Mouse (Mus musculus) CD8-positive naive resting alpha-beta T cell, adult 2 months (primary cell): ENCODE measurements around the gene Tanc2.

Experiments
- DNase-seq, 2 experiments: peaks; one replicate each; pipeline ENCODE4 v3.0.0; 2022; ENCODE audit warnings: low read depth in 2 of 2, low spot score in 2 of 2

Gene Tanc2

DNA sequence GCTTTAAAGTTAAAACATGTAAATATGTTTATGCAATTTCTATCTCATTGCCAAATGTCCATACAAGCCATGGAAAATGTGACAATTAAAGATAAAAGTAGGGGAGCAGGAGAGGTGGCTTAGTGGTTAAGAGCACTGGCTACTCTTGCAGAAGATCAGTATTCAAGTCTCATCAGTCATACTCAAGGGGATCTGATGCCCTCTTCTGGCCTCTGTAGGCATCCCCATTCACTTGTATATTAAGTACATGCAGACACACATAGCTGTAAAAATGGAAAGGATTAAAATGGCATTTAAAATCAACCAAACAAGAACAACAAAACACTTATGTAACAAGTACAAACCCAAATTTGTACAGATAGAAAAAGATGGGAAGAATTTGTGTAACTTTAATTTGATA lies 54.2 kb downstream of the Tanc2 start:
- DNase-seq: peak in 1 of 2 experiments; percentile 1

DNA sequence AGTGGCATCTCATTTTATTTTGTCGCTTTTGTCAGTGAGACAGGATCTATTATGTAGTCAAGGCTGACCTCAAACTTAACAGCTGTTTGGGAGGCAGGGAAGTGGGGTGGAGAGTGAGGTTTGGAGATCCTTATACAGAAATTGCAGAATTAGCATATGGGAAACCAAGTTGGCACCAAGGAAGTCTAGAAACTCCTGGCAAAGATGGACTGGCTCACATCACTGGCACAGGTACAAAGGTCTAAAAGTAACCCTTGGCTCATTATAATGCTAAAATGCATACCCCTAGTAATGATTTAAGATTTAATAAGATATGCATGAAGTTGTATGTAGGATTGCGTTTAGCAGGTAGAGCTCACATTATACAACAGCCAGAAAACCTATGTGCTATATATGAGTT lies 58.2 kb downstream of the Tanc2 start:
- no peak for DNase-seq

DNA sequence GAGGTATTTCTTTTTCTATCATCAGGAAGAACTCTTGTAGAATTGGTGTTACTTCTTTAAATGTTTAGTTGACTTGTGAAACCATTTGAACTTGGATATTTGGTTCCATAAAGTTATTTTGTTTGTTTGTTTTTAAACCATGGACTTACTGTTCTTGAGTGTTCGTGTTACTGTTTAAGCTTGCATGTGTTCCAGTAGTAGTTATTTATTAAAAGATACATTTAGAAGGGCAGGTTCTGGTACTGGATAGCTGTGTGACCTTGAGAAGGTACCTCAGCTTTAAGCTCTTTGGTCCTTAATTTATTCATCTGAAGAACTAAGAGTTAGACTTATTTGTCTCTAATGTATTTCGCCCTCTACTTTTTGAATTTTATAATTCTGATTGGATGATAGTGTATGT lies 64.8 kb downstream of the Tanc2 start:
- DNase-seq: no peak

DNA sequence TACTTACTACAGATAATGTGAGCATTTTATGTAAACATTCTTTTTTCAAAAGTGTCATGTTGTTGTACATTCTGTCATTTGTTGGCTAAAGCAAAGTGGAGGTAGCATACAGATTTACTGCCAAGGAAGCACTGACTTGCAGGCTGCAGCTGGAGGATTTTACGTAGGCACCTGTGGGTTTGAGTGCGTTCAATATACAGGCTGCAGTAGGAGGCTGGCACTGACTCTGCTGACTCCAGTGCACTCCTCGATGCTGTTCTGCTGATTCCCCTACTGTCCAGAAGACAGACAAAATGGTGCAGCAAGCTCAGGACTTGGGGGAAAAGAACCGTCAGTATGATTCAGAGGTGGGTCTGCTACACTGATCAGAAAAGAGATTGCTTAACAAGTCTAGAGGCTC lies 65.5 kb downstream of the Tanc2 start:
- DNase-seq: no peak

DNA sequence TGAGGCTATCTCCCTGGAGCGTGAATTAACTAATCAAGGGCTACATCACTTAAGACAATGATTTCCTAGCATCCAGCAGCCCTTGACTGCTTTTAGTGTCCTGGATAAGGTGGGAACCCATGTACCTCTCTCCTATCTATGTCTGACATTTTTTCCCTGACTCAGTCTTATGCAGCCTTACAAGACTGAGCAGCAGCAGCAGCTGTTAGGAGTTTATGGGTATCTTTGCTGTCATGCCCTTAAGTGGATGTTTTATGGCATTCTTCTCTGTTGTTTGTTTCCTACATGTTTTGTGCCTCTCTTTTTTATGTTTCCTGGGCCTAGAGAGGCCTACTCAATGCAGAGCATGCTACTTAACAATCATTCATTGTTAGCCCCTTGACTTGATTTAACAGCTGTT lies 78.1 kb downstream of the Tanc2 start:
- DNase-seq: no peak

DNA sequence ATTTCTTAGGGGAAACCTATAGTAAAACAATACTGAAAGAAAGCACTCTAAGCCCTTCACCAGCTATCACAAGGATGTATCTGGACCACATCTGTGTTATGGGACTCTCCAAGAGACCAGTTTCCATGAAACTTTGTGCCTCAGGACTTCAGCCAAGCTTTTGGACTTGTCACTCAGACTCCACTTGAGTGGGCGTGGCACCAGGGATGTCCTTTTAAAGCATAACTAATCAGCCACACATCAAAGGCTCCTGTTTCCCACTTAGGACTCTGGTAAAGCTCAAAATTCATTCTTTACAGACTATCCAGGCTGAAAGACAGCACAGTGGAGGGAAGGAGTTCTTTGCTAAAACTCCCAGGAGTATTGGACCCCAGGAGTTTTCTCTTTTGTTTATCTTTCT lies 89.2 kb downstream of the Tanc2 start:
- DNase-seq: no peak

DNA sequence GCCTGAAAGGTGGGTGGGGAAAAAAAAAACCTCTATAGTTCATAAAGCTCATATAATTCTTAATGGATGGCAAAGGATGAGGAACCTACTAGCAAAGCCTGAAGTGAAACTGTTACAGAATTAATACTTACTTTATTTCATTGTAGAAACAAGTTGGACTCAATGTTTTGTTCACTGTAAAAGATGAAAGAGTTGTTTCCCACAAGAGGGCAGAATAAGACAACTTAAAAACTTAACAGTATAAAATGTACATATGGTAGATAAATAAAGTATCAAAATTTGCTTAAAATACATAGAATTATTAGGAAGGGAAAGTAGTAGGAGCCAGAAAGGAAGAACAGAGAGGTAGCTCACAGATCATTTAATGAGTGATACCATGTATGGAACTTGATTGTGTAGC lies 95.0 kb downstream of the Tanc2 start:
- DNase-seq: no peak

DNA sequence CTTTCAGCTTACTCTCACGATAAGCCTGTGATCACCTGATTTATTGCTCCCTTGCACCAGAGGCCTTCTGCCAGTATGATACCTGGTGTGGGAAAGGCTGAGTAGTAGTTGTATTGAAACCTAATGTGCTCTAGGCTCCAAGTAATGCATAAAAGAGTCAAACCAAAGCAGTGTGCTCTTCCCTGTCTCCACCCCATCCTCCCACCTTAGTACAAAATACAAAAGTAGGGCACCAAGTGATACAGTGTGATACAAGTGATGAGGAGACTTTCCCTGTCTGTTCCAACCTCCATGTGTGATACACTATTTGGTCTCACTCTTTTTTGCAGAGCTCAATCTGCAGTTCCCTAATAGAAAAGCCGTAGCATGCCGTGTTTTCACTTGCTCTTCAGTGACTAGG lies 110.7 kb downstream of the Tanc2 start:
- no peak for DNase-seq

DNA sequence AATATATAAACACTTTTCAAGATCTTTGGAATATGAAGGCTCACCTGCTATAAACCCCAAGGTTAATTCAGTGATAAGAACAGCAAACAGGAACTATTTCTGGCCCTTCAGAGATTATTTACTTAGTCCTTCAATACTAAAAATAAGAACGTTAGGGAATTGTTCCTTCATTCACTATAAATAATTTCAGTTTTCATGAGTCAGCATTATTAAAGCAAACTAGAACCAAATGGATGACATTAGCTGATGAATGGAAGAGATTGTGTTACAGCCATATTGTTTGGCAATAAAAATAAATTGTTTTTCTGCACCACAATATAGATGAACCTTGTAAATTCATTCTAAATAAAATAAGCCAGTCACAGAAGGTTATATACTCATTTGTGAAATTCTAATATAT lies 129.9 kb downstream of the Tanc2 start:
- DNase-seq: no peak

DNA sequence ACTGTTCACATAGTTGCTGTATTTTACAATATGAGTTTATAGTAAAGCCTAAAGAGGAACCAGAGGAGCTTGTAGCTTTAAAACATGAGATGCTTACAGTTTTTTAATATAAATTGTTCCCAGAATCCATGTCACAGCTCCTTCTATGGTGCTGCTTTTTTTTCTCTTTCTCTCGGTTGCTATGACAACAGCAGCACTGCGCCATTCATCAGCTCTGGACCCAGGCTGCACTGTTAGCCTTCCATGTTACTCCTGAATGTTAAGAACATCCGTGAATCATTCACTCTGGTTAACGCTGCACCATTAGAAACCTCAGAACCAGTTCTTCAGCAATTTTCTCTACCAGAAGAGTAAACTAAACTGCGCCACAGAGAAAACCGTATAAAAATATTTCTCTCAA lies 141.8 kb downstream of the Tanc2 start:
- no peak for DNase-seq

DNA sequence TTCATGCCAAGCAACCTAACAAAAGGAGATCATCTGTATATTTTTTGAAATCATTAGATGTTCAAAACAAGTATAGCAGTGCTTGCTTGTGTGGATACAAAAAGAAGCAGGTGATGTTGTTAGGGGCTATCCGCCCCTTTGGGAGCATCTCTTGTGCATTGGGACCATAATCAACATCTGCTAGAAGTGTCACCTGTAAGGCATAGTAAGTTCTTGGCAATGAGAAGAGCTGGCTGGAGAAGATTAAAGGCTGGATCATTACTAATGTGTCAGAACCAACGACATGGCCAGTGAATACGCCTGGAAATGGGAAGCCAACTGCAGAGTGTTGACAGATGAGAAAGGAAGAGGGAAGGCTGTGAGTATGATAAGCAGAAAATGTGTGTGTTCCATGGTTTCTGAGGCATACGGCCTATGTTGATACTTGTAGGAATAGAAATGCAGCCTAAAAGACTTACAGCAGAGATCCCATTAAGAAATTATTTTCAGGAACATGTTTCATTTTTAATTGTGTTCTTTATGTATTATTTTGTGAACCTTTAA lies 142.3 kb downstream of the Tanc2 start:
- DNase-seq: no peak

DNA sequence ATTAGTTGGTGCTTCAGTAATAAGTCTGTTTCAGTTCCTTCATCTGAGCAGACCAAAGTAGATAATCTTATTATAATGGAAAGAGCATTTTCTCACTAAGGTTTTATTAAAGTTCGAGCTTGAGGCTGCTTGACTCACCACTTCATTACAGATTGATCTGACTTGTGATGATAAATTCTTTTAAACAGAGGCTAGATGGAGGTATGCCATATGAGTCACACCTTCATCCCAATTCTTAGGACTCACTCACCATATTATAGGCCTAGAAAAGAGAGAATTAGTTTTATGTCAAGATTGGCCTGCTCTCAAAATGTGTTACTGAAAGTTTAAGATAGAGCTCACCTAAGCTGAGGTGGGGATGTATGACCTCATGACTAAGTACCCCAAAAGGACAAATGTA lies 153.4 kb downstream of the Tanc2 start:
- no peak for DNase-seq

DNA sequence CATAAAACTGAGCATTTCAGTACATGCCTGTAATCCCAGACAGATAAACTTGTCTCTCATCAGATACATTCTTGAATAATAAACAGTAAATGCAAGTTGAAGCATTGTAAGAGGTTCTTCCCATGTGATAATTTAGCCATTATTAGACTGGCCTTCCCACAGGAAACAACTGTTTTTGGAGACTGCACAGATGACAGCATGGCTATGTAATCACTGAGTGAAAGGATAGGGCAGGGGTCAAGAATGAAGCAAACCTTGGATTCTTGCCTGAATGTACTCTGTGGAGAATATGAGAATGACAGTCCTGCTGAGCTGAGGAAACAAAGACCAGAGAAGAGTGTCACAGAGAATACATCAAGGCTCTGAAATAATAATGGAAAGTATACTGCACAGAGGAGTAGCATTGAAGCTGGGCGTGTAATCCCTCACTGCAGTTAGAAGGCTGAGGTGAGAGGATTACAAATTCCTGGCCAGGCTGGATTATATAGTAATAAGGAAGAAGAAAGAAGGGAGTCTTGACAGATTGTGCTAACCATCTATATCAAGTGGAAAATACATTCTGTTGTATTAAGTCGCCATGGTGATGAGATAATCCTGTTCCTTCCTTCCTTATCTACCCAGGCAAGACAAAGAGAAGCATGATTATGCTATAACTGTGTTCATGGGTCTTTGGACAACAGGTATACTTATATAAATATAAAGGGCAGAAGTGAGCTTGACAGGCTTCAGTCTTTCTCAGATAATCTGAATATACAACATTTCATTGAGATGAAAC lies 159.7 kb downstream of the Tanc2 start:
- DNase-seq: no peak

DNA sequence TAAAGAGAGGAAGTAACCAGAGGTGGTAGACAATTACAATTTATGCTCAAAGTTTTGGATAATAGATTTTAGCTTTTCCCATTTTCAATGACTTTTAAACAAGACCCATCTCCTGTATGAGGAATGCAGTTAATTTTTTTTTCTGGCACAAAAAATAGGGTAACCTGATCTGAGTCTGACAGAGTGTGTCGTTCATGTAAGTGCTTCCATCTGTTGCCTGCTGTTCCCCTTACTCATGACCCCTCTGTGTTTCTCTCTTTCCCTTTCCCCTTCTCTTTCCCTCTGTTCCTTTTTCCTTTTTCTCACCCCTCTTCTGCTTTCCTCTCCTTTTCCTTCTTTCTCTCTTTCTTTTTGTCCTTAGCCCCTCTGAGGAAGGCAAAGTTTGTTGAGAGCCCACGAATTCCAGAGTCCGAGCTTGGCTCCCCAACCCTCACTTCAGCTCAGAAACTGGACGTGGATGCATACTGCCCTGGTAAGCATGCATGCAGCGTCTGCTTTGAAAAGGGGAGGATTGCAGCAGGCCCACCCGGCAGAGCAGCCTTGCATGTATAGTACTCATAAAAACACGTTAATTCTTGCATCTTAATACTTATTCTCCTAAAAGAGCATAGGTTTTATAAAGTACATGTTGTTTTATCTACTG lies 168.9 kb downstream of the Tanc2 start:
- DNase-seq: no peak

DNA sequence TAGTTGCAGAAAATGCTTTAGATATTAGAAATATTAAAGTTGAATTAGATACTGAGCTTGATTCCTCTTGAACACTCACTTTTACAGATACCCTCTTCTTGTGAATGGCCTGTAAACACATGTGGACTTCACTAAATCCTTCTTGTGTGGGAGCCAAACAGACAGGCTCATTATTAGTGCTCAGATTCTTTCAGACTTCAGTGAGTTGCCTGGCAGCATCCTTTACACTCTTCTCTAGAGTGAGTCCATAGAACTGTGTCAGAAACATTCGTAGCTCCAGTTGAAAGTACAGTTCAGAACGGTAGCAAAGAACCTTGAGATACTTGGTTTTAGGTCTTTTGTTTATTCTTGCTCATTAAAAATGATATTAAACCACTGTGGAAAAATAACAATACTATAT lies 169.6 kb downstream of the Tanc2 start:
- no peak for DNase-seq

DNA sequence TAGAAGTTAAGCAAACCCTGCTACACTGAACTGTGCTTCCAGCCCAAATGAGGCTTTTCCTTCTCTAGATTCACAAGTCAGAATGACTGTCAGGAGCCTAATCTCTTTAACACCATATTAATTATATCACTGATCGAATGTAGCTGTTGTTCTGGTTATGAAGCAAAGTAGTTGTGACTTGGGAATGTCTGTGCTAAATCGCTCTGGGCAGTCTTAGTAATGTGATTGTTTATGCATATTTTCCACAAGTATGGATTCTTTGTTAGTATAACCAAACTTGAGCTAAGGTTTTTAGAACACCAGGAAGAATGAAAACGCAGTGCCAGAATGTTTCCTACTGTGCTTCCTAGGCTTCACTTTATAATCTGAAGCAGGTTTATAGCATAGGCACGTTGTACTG lies 170.6 kb downstream of the Tanc2 start:
- no peak for DNase-seq

DNA sequence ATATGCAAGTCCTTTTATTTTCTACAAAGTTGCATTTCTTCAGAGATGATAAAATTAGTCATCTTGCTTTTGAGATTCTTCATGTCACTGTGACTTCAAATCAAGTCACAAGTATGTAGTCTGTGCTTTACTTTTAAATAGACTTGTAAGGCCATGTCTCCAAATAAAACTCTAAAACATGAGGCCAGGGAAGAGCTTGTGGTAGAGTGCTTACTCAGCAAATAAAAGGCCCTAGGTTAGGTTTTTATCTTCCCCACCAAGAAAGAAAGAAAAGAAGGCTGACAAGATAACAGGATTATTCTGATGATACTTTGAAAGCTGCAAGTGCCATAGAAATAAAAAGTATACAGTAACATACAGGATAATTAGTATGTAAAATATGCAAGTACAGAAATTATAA lies 188.0 kb downstream of the Tanc2 start:
- no peak for DNase-seq

DNA sequence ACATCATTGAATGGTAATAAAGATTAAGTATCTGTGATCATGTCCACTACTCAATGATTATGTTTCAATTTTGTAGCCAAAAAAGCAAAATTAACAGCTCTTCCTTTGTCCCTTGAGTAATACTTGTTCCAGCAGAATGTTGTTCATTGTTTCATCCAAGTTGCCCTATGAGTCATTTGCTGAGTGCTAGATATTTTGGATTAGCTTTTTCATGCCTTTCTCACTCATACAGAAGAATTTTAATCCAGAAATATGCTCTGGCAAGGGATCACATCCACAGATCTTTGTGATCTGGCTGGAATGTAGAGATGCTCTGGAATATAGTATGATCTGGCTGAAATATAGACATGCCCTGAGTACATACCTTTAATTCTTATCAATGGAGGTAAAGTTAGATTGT lies 202.7 kb downstream of the Tanc2 start:
- DNase-seq: no peak

DNA sequence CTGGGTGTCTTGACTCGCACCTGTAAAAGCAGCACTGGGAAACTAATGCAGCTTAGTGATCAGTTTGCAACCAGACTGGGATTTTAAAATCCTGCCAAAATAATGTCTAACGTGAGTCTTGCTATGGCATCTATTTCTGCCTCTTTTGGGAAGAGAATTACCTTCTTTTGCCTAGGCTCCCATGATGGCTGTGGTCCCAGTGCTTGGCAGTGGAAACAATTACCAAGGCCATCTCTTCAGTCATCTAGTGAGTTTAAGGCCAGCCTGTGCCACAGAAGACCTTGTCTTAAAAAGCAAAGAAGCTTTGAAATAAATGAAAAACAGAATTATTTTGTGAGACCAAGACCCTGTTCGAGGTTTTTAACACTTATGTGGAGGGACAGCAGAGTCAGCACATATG lies 213.9 kb downstream of the Tanc2 start:
- no peak for DNase-seq

DNA sequence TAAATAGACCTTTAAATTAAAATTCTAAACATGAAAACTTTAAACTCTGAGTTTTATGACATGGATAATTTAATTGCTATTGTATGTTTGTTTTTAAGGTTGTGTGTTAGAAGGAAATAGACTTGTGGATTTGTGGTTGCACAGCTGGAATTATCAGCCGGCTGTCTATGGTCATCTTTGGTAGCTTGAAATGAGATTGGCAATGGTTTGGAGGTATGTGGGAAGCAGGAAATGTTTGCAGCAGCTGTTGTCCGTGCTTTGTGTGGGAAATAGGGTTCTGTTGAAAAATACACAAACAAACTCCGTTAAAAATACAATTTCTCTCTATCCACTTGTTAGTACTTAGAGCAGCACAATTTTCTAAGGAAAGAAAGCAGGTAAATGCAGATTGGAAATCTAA lies 215.0 kb downstream of the Tanc2 start:
- no peak for DNase-seq

DNA sequence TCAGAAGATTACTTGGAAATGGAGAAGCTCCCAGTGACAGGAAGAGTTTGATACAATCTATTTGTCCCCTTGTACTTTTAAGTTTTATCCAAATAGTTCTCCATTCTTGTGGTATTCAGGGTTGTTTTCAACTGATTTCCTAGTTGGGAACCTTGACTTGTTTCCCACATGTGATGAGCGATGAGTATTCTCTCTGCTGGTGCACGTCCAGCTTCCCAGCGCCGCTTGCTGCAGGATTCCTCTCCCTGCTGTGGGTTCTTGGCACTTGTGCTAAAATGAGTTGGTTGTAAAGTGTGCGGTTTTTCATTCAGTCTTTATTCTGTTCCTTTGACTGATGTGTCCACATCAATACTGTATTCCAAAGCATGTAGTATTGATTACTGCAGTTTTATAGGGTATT lies 217.3 kb downstream of the Tanc2 start:
- no peak for DNase-seq

DNA sequence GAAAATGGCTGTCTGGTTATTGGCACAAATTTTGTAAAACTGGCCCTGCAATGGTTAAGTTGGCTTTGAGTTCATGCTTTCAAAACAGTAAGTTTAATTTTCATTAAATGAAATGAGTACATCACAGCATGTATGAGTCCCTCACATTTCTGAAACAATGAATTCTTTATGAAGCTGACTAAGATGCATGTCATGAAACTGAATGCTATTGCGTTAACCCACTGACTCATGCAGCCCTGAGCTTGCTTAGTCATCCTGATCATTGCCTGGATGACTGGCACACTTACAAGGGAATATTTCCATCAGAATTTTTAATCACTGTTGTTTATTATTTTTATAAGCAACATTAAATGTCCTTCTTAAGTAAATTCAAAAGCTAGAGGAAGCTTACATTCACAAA lies 233.5 kb downstream of the Tanc2 start:
- DNase-seq: no peak

DNA sequence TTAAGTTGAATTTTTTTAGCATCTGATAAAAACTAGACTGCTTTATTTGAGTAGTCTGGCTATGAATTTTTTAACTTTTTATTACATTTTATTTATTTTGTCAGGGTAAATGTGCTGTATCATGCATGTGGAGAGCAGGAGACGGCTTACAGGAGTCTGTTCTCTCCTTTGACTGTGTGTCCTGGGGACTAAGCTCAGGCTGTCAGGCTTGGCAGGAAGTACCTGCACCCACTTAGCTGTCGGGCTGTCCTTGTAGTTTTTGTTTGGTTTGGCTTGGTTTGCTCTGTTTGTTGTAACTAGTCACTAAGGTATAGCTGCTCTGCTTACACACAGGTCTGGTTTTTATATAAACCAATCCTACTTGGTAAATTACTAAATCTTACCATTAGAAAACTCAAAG lies 234.0 kb downstream of the Tanc2 start:
- DNase-seq: no peak
